Mouse (Mus musculus): ENCODE results near the gene Gm43720. TPM values are rescaled to one million over a fixed set of nuclear protein-coding genes. Genes with fewer than 3 reads are reported as not detected.

Gm43720 gene
- 0.10 and 0.19 TPM in 2 replicates for polyA plus RNA-seq (2016; fragmentation: Nextera tagmentation; extraction: Ambion mirVana)

DNA sequence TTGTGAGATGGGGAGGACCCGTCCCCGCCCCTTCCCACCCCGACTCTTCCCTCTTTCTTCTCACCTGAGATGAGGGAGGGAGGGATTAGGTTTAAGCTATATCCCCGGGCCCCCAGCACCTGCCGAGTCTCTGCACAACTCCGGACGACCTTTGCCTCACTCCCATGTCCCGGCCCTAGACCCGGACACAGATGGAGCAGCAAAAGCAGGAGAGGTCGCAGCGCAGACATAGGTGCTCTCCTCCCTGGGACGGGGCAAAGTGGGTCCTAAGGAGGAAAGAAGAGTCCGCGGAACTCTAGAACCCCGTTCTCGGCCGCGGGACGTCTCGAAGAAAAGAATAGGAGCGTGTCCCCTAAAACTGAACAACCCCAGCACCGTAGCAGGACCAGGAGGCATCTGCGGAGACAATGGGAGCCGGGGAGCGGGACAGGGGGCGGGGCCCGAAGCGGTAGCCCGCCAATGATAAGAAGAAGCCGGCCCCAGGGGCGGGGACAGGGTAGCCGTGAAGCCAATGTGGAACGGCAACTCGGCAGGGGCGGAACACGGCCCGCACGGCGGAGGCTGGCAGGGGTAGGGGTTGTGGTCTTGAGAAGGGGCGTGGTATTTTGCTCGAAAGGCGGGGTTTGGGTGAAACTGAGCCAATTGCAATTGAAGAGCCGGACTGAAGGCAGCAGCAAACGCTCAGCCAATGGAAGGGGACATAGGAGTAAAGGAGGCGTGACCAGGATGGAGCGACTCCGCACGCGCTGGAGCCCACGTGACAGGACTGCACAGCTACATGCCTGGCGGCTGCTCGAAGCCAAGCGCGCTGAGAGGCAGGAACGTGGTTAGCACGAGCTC, at the start of gene Gm43720, which contains the start of the genes Gpc2 and Stag3:
Gm43720 (minus strand) TSS at position 374 of the 840 bp plus-strand sequence.
Gpc2 (minus strand) TSS at position 421 of the 840 bp plus-strand sequence.
Stag3 (plus strand) TSS at position 656 of the 840 bp plus-strand sequence.
- Histone ChIP-seq H3K9me3 (no peaks in the 10 kb centered on the region), H3K9ac (peak within 1 kb of the TSS; percentile 90), H3K4me1 (peaks cover 43% of the 10 kb centered on the region), H3K36me3 (replicated peaks) (peaks cover 33% of the 10 kb centered on the region), H3K27ac (peak within 1 kb of the TSS; percentile 80), H3K4me2 (peak within 1 kb of the TSS; percentile 75), H3K4me3 (replicated peaks) (peak within 1 kb of the TSS; percentile 74), H3K27me3 (peaks cover 11% of the 10 kb centered on the region; the same call in 1 of the 2 replicates)
- under 1% methylated on average over 56 of the region's 56 CpGs for WGBS
- peak; percentile 99 for ATAC-seq (ENCODE audit: low FRiP score)

DNA sequence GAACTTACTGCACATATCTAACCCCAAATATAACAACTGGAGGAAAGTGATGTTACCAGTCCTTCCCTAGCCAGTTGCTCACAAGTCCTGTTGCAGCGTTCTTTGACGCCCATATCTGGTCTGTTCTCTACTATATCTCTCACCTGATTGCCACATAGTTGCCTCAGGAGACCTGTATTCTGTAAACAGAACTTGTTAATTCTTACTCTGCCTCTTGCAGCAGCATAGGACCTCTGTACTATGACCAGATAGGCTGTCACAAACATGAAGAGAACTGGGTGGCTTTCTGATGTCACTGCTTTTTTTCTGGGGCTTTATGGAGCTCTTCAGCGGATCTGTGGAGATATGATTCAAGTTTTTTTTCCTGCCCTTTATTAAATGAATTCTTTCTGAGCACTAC, 33.0 kb upstream of the Gm43720 start:
- no peak for ATAC-seq (ENCODE audit: low FRiP score)
- H3K4me3 ChIP-seq (replicated peaks), result no peak overlapping the region
- H3K9me3 ChIP-seq, result no peaks in the 10 kb centered on the region
- H3K27me3 ChIP-seq, result no peaks in the 10 kb centered on the region
- no peaks in the 10 kb centered on the region for H3K36me3 ChIP-seq (replicated peaks)
- no peak overlapping the region for H3K4me2 ChIP-seq
- no peak overlapping the region for H3K9ac ChIP-seq
- no peak overlapping the region for H3K27ac ChIP-seq
- 92% methylated on average over 3 of the region's 3 CpGs for WGBS
- H3K4me1 ChIP-seq, result no peaks in the 10 kb centered on the region

DNA sequence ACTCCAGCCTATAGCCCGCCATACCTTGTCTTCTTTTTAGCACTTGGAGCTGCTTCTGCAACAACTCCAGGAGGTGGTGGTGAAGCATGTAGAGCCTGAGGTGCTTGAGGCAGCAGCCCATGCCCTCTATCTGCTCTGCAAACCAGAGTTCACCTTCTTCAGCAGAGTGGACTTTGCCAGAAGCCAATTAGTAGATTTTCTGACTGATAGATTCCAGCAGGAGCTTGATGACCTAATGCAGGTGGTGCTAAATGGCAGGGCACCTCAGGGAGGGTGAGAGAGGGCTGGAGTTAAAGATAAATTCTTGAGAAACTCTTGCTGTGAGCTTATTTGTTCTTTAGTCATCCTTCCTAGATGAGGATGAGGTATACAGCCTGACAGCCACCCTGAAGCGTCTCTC, 19.9 kb upstream of the Gm43720 start:
- Histone ChIP-seq H3K4me2 (no peak overlapping the region), H3K4me3 (replicated peaks) (no peak overlapping the region), H3K27ac (no peak overlapping the region), H3K9me3 (no peaks in the 10 kb centered on the region), H3K4me1 (no peaks in the 10 kb centered on the region), H3K9ac (no peak overlapping the region), H3K27me3 (no peaks in the 10 kb centered on the region), H3K36me3 (replicated peaks) (no peaks in the 10 kb centered on the region)
- 83% methylated on average over 2 of the region's 2 CpGs for WGBS
- no peak for ATAC-seq (ENCODE audit: low FRiP score)

DNA sequence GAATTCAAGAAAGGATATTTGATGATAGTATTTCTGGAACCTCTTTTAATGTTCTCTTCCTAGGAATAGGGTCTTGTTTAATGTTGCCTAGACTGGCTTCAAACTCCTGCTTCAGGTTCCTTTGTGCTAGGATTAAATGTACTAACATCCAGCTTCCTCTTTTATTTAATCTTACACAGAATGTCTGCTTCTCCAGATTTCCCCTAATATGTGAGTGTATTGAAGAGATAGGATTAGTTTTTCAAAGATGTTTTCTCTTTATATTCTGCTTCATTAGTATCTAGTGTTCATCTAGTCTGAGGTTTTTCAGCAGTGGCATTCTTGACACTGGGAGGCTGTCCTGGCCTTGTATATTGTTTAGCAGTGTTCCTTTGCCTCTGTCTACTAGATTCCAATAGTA, 14.4 kb upstream of the Gm43720 start:
- H3K4me3 ChIP-seq (replicated peaks), result no peak overlapping the region

GRCm38 (mm10) chr5:138291638-138292037, 11.9 kb upstream of the Gm43720 start:
- H3K4me1 ChIP-seq, result no peaks in the 10 kb centered on the region
- WGBS, result 84% methylated on average over 1 of the region's 1 CpGs
- H3K9ac ChIP-seq, result no peak overlapping the region
- H3K27ac ChIP-seq, result no peak overlapping the region
- no peaks in the 10 kb centered on the region for H3K36me3 ChIP-seq (replicated peaks)
- H3K9me3 ChIP-seq, result no peaks in the 10 kb centered on the region
- H3K4me3 ChIP-seq (replicated peaks), result no peak overlapping the region
- no peak overlapping the region for H3K4me2 ChIP-seq
- no peaks in the 10 kb centered on the region for H3K27me3 ChIP-seq
- ATAC-seq (ENCODE audit: low FRiP score), result no peak

More for the DNA sequence above, 14.4 kb upstream of the Gm43720 start:
- no peaks in the 10 kb centered on the region for H3K4me1 ChIP-seq
- no peaks in the 10 kb centered on the region for H3K27me3 ChIP-seq
- H3K27ac ChIP-seq, result no peak overlapping the region
- H3K4me2 ChIP-seq, result no peak overlapping the region
- H3K9me3 ChIP-seq, result no peaks in the 10 kb centered on the region
- no peaks in the 10 kb centered on the region for H3K36me3 ChIP-seq (replicated peaks)
- H3K9ac ChIP-seq, result no peak overlapping the region
- ATAC-seq (ENCODE audit: low FRiP score), result no peak

GRCm38 (mm10) chr5:138287861-138288260, 8.1 kb upstream of the Gm43720 start:
- no peak for ATAC-seq (ENCODE audit: low FRiP score)
- H3K9ac ChIP-seq, result no peak overlapping the region
- H3K4me2 ChIP-seq, result no peak overlapping the region
- H3K36me3 ChIP-seq (replicated peaks), result no peaks in the 10 kb centered on the region
- 71% methylated on average over 3 of the region's 3 CpGs for WGBS
- H3K4me1 ChIP-seq, result no peaks in the 10 kb centered on the region
- H3K4me3 ChIP-seq (replicated peaks), result no peak overlapping the region
- H3K27ac ChIP-seq, result no peak overlapping the region
- no peaks in the 10 kb centered on the region for H3K27me3 ChIP-seq
- H3K9me3 ChIP-seq, result no peaks in the 10 kb centered on the region

GRCm38 (mm10) chr5:138283540-138283939, 3.8 kb upstream of the Gm43720 start:
- Histone ChIP-seq H3K27me3 (peaks cover 11% of the 10 kb centered on the region; the same call in 1 of the 2 replicates), H3K4me2 (no peak overlapping the region), H3K36me3 (replicated peaks) (no peaks in the 10 kb centered on the region), H3K27ac (no peak overlapping the region), H3K9ac (no peak overlapping the region), H3K9me3 (no peaks in the 10 kb centered on the region), H3K4me3 (replicated peaks) (no peak overlapping the region), H3K4me1 (peaks cover 7% of the 10 kb centered on the region)
- no peak for ATAC-seq (ENCODE audit: low FRiP score)
- 50% methylated on average over 1 of the region's 1 CpGs for WGBS

DNA sequence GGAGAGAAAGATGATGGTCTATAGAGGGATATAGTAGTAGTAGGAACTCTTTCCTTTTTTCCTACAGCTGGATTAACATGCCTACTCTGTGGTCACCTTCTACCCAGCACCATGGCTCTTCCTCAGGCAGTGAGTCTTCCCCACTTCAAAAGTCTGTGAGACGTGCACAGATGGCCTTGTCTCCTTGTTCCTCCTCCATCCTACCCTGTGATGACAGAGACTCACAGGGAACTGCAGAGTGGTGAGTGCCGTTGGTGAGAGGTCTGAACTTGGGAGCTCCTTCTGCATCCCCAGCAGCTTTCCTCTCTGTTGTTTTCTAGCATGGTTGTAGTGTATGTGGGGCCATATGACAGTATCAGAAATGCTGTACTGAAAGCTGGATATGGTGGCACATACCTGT, 2.0 kb upstream of the Gm43720 start:
- no peak for ATAC-seq (ENCODE audit: low FRiP score)
- Histone ChIP-seq H3K9ac (no peak overlapping the region), H3K9me3 (no peaks in the 10 kb centered on the region), H3K4me2 (no peak overlapping the region), H3K4me1 (peaks cover 24% of the 10 kb centered on the region), H3K36me3 (replicated peaks) (peaks cover 15% of the 10 kb centered on the region), H3K27ac (no peak overlapping the region), H3K4me3 (replicated peaks) (no peak overlapping the region), H3K27me3 (peaks cover 11% of the 10 kb centered on the region; the same call in 1 of the 2 replicates)
- WGBS, result 77% methylated on average over 2 of the region's 2 CpGs

DNA sequence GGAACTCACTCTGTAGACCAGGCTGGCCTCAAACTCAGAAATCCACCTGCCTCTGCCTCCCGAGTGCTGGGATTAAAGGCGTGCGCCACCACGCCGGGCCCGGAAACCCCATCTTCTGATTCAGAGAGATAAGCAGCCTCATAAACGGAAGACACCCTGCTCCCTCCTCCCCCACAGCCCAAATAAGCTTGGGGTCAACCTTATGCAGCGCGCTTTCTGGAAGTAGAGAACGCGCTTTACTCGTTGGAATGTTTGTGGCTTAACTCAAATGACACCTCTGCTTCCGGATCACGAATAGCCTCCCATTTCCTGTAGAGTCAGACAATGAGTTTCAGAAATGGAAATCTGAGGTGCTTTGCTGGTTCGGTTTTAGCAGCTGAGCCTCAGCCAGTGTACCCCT, 1.1 kb upstream of the Gm43720 start:
- 93% methylated on average over 15 of the region's 15 CpGs for WGBS
- Histone ChIP-seq H3K36me3 (replicated peaks) (peaks cover 23% of the 10 kb centered on the region), H3K4me2 (no peak overlapping the region), H3K4me1 (peaks cover 33% of the 10 kb centered on the region), H3K4me3 (replicated peaks) (no peak overlapping the region), H3K9me3 (no peaks in the 10 kb centered on the region), H3K9ac (no peak overlapping the region), H3K27ac (no peak overlapping the region), H3K27me3 (peaks cover 11% of the 10 kb centered on the region; the same call in 1 of the 2 replicates)
- ATAC-seq (ENCODE audit: low FRiP score), result no peak

DNA sequence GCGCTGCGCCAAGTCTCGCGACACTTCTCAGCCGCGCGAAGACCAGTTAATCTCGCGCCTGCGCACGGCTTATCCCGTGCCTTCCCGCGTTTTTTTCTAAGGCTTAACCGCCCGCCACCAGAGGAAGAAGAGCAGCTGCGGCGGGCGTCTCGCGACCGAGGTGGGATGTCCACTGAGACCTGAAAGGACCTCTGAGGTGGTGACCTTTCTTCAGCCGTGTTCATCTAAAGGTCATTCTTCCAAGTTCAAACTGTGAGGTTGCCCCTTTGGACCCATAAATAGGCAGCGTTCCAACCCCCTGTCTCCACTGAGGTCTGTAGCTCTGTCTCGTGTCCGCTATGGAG, 639 bp upstream of the Gm43720 start:
- Histone ChIP-seq H3K36me3 (replicated peaks) (peaks cover 28% of the 10 kb centered on the region), H3K9me3 (no peaks in the 10 kb centered on the region), H3K4me2 (peak overlapping the region; percentile 75), H3K4me1 (peaks cover 38% of the 10 kb centered on the region), H3K27me3 (peaks cover 11% of the 10 kb centered on the region; the same call in 1 of the 2 replicates), H3K27ac (no peak overlapping the region), H3K9ac (no peak overlapping the region), H3K4me3 (replicated peaks) (peak overlapping the region; percentile 74)
- no peak for ATAC-seq (ENCODE audit: low FRiP score)
- 22% methylated on average over 26 of the region's 26 CpGs for WGBS

- H3K9ac ChIP-seq, result peak overlapping the region; percentile 90; the same call in 1 of the 2 replicates
- peaks cover 56% of the 10 kb centered on the region for H3K4me1 ChIP-seq
Observed at GRCm38 (mm10) chr5:138277994-138278393, 1.8 kb downstream of the Gm43720 start.

DNA sequence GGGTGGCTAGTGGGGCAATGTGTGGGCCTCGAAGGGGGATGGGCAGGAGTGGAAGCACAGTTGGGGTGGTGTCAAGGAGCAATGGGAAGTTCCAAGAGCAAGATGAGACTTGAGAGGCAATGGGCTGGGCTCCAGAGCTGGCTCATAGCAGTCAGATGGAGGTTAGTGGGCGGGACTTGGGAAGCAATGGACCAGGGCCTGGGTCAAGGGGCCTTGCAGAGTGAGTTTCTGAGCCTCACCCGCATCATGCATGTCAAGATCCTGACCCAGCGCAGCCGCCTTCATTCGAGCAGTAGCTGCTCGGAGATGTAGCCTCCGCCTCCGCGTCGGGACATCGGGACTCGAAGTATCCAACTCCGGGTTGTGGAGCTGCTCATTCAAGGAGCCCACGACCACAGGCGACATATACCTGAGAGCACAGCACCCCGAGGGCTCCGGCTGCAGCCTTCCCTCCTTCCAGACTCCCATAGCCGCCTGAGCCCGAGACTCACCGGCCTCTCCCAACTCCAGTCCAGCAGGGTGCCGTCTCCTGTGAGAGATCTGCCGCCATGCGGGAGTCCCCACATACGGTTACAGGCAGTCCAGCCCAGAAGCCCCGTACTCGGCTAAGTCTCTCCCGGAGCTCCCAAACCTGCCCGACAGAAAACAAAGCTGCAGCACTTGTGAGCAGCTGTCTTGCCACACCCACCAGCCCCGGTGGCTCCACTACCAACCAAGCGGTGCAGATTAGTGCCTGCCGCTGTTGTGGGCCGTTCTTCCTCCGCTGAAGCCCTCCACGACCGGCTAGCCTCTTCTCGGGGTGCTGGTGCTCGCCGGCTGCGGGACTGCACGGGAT, 4.3 kb downstream of the Gm43720 start:
- peak overlapping the region; percentile 66 for H3K4me2 ChIP-seq
- no peak for ATAC-seq (ENCODE audit: low FRiP score)
- peaks cover 37% of the 10 kb centered on the region for H3K36me3 ChIP-seq (replicated peaks)
- 6% methylated on average over 41 of the region's 41 CpGs for WGBS
- peak overlapping the region; percentile 40 for H3K4me3 ChIP-seq (replicated peaks)
- peaks cover 68% of the 10 kb centered on the region for H3K4me1 ChIP-seq
- H3K9ac ChIP-seq, result peak overlapping the region; percentile 62
- peaks cover 25% of the 10 kb centered on the region for H3K27me3 ChIP-seq
- H3K9me3 ChIP-seq, result no peaks in the 10 kb centered on the region
- 0 out of 2 replicates have a peak overlapping the region, but pooled peaks have one; percentile 31 for H3K27ac ChIP-seq

More at GRCm38 (mm10) chr5:138277994-138278393, 1.8 kb downstream of the Gm43720 start:
- peaks cover 20% of the 10 kb centered on the region for H3K27me3 ChIP-seq
- peak overlapping the region; percentile 75 for H3K4me2 ChIP-seq
- H3K9me3 ChIP-seq, result no peaks in the 10 kb centered on the region
- no peak for ATAC-seq (ENCODE audit: low FRiP score)
- H3K36me3 ChIP-seq (replicated peaks), result peaks cover 37% of the 10 kb centered on the region
- 87% methylated on average over 7 of the region's 7 CpGs for WGBS
- no peak overlapping the region for H3K27ac ChIP-seq
- H3K4me3 ChIP-seq (replicated peaks), result peak overlapping the region; percentile 74
